Comparison of ENCODE assay signal across 8 mouse cellular contexts in genomic region chr12:111035182-111035824, GRCm38 (mm10). TPM values are rescaled to one million over a fixed set of nuclear protein-coding genes. Genes with fewer than 3 reads are reported as not detected.
DNase-seq lines count a peak whose midpoint lies in the region; ATAC-seq and TF ChIP-seq lines count a peak whose summit lies in the region.

No protein-coding gene starts in this region.

- H3K4me2 ChIP-seq in liver, embryonic 11.5 days = peak overlapping the region; percentile 57

- no peaks in the 10 kb centered on the region for H3K27me3 ChIP-seq in liver, embryonic 11.5 days (replicated peaks; ENCODE audit: control insufficient read depth, insufficient read depth, low read length)

- TF ChIP-seq CTCF in bone marrow macrophage, adult 2 months (IDR thresholded peaks at IDR 0.05; ENCODE audit: low read depth, low read length) = no peak

- H3K9ac ChIP-seq in liver, embryonic 11.5 days (ENCODE audit: low read depth, low read length) = peak overlapping the region; percentile 12

- ATAC-seq in CD4-positive, CD25-positive, alpha-beta regulatory T cell, adult 4 months = no peak
- 0 out of 2 replicates have a peak, but pooled peaks have one; percentile 25 for ATAC-seq in liver, embryonic 11.5 days (replicated peaks; ENCODE audit: low FRiP score)

- no peaks in the 10 kb centered on the region for H3K36me3 ChIP-seq in liver, embryonic 11.5 days (ENCODE audit: control insufficient read depth, insufficient read depth, low read length)

- peak overlapping the region; percentile 48 for H3K27ac ChIP-seq in bone marrow macrophage, adult 2 months (ENCODE audit: insufficient read depth, low read depth, low read length)
- peak overlapping the region; percentile 30; the same call in 1 of the 2 replicates for H3K27ac ChIP-seq in liver, embryonic 11.5 days (ENCODE audit: low read depth, low read length)

- no peaks in the 10 kb centered on the region for H3K9me3 ChIP-seq in liver, embryonic 11.5 days (ENCODE audit: control insufficient read depth, low read length)

- DNase-seq in CD4-positive, CD25-positive, alpha-beta regulatory T cell, adult 2 months (ENCODE audit: low read depth, low spot score) = peak; percentile 53
- peak; percentile 46 for DNase-seq in liver, embryonic 11.5 days (ENCODE audit: low spot score)
- DNase-seq in spleen, adult 12 weeks (ENCODE audit: low spot score) = peak; percentile 47
- DNase-seq in layer of hippocampus, postnatal 25 days (ENCODE audit: extremely low spot score in 1 of 2, low spot score in 1 of 2) = no peak
- no peak for DNase-seq in cerebellum, postnatal 25 days
- DNase-seq in urinary bladder, adult 18-20 months (ENCODE audit: low spot score in 2 of 2) = no peak

- H3K4me1 ChIP-seq in bone marrow macrophage, adult 2 months (ENCODE audit: control insufficient read depth, insufficient read depth, low read length) = peaks cover 30% of the 10 kb centered on the region
- H3K4me1 ChIP-seq in liver, embryonic 11.5 days (replicated peaks; ENCODE audit: control insufficient read depth, insufficient read depth, low read length) = peaks cover 31% of the 10 kb centered on the region

- peak overlapping the region; percentile 37 for H3K4me3 ChIP-seq in bone marrow macrophage, adult 2 months (ENCODE audit: insufficient read depth, low read length)
- H3K4me3 ChIP-seq in liver, embryonic 11.5 days (ENCODE audit: low read depth, low read length) = peak overlapping the region; percentile 13; the same call in 1 of the 2 replicates

- 34% methylated on average over 12 of the region's 12 CpGs for WGBS in liver, embryonic 11.5 days

- TF ChIP-seq POLR2A in bone marrow macrophage, adult 2 months (IDR thresholded peaks at IDR 0.05; ENCODE audit: borderline replicate concordance, low read depth, low read length) = no peak

RNA-seq across cellular contexts. Expression of gene Rcor1, which starts 3.8 kb away (rescaled TPM):
- polyA plus RNA-seq in CD4-positive, CD25-positive, alpha-beta regulatory T cell, adult 4 months (2017; shearing (Covaris generic)) = 10 to 100 TPM; 11.7 to 16.0 TPM
- 26.2 and 33.8 TPM in 2 replicates for polyA plus RNA-seq in bone marrow macrophage, adult 2 months (2012; ENCODE audit: insufficient read depth, insufficient read length, missing spikeins)
- polyA plus RNA-seq in liver, embryonic 11.5 days (2014; fragmentation: Nextera tagmentation; extraction: Ambion mirVana) = 17.4 and 18.2 TPM in 2 replicates
- total RNA-seq in layer of hippocampus, postnatal 25 days (2021) = 10 to 100 TPM; 16.8 to 17.9 TPM

RNA-seq across cellular contexts. Expression of gene Ankrd9, which starts 56.5 kb away (rescaled TPM):
- 1 to 10 TPM in 1 of 2 experiments, under 1 TPM in 1; 0.32 to 1.2 TPM for polyA plus RNA-seq in CD4-positive, CD25-positive, alpha-beta regulatory T cell, adult 4 months (2017; shearing (Covaris generic))
- 2.2 and 2.3 TPM in 2 replicates for polyA plus RNA-seq in bone marrow macrophage, adult 2 months (2012; ENCODE audit: insufficient read depth, insufficient read length, missing spikeins)
- polyA plus RNA-seq in liver, embryonic 11.5 days (2014; fragmentation: Nextera tagmentation; extraction: Ambion mirVana) = 32.9 and 33.3 TPM in 2 replicates
- total RNA-seq in layer of hippocampus, postnatal 25 days (2021) = 10 to 100 TPM; 11.2 to 12.1 TPM

Comparison
In these comparisons a context has a peak if more than half of its experiments do, and no peak if none do; other contexts are left out.
1. DNase-seq: peak in CD4-positive, CD25-positive, alpha-beta regulatory T cell, adult 2 months (single experiment), liver, embryonic 11.5 days (single experiment) and spleen, adult 12 weeks (single experiment); none in layer of hippocampus, postnatal 25 days (0 of 2), cerebellum, postnatal 25 days (0 of 2) and urinary bladder, adult 18-20 months (0 of 2).
2. RNA of gene Ankrd9, which starts 56.5 kb away (polyA plus RNA-seq): 32.9 to 33.3 TPM in liver, embryonic 11.5 days; 2.2 to 2.3 TPM in bone marrow macrophage, adult 2 months and 0.32 to 1.2 TPM in CD4-positive, CD25-positive, alpha-beta regulatory T cell, adult 4 months; every median in the first group is over 10 times any median in the second.